Mouse (Mus musculus): ENCODE data around the gene Afg1l.

GRCm38 (mm10) chr10:42501161-42501560 is 22.8 kb upstream of the Afg1l start:
- TF ChIP-seq CTCF (IDR thresholded peaks at IDR 0.05) (no peak), POLR2A (IDR thresholded peaks at IDR 0.05; ENCODE audit: insufficient read depth, low read depth, low read length) (no peak), EP300 (IDR thresholded peaks at IDR 0.05; ENCODE audit: insufficient read depth, low read depth, low read length) (no peak)

Measured in heart, adult 2 months (tissue).